Mouse (Mus musculus): ENCODE results near the gene Dpy19l1. TPM values are rescaled to one million over a fixed set of nuclear protein-coding genes. Genes with fewer than 3 reads are reported as not detected.

Dpy19l1 gene
- polyA plus RNA-seq, 1 experiment from 2014 or later: 11.5 TPM

DNA sequence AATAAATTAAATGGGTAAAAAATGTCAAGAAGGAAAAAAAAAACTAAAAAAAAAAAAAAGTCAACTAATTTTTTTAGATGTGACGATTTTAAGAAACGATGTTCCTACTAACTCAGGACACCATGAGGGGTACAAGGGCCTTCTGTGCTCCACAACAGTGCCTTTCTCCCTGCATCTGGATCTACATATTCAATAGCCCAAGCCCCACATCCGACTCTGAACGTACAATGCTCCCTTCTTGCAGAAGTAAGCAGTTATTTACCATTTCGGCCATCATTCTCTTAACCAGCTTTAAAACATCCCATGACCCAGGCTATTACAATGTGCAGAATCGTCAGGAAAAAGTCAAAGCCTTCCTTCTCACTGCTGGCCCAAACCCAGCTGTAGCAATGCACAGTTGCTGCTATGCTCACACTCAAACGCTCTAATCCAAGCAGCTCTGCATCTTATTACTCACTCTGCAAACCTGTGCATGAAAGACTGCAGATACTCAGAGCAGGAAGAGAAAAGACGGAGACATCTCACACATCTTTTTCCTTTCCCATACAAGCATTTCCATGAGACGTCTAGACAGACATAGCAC, 41.5 kb downstream of the Dpy19l1 start:
- no peaks in the 10 kb centered on the region for H3K27me3 ChIP-seq
- no peak overlapping the region for H3K4me2 ChIP-seq (replicated peaks)
- no peak overlapping the region for H3K4me3 ChIP-seq
- no peak overlapping the region for H3K9ac ChIP-seq
- WGBS: 83% methylated on average over 9 of the region's 9 CpGs
- H3K4me1 ChIP-seq: no peaks in the 10 kb centered on the region; the same call in 1 of the 2 replicates
- H3K9me3 ChIP-seq: no peaks in the 10 kb centered on the region
- ATAC-seq (ENCODE audit: low FRiP score, low read depth): no peak
- peaks cover 8% of the 10 kb centered on the region for H3K36me3 ChIP-seq
- H3K27ac ChIP-seq: no peak overlapping the region

- Histone ChIP-seq H3K4me2 (replicated peaks) (no peak overlapping the region), H3K27me3 (no peaks in the 10 kb centered on the region), H3K4me1 (peaks cover 3% of the 10 kb centered on the region; the same call in 1 of the 2 replicates), H3K9me3 (no peaks in the 10 kb centered on the region), H3K36me3 (peaks cover 11% of the 10 kb centered on the region), H3K27ac (no peak overlapping the region), H3K9ac (no peak overlapping the region), H3K4me3 (no peak overlapping the region)
- 92% methylated on average over 12 of the region's 12 CpGs for WGBS
- ATAC-seq (ENCODE audit: low FRiP score, low read depth): no peak
Observed at GRCm38 (mm10) chr9:24453833-24454232, 49.1 kb downstream of the Dpy19l1 start.

GRCm38 (mm10) chr9:24450976-24451375, 52.0 kb downstream of the Dpy19l1 start:
- no peak for ATAC-seq (ENCODE audit: low FRiP score, low read depth)
- no peak overlapping the region for H3K4me3 ChIP-seq
- 82% methylated on average over 3 of the region's 3 CpGs for WGBS
- H3K36me3 ChIP-seq: peaks cover 18% of the 10 kb centered on the region
- H3K9ac ChIP-seq: no peak overlapping the region
- H3K27ac ChIP-seq: no peak overlapping the region
- H3K9me3 ChIP-seq: no peaks in the 10 kb centered on the region
- no peak overlapping the region for H3K4me2 ChIP-seq (replicated peaks)
- no peaks in the 10 kb centered on the region for H3K27me3 ChIP-seq
- H3K4me1 ChIP-seq: peaks cover 3% of the 10 kb centered on the region; the same call in 1 of the 2 replicates

GRCm38 (mm10) chr9:24450524-24450923, 52.4 kb downstream of the Dpy19l1 start:
- Histone ChIP-seq H3K4me2 (replicated peaks) (no peak overlapping the region), H3K4me3 (no peak overlapping the region), H3K27me3 (no peaks in the 10 kb centered on the region), H3K36me3 (peaks cover 18% of the 10 kb centered on the region), H3K9ac (no peak overlapping the region), H3K4me1 (peaks cover 3% of the 10 kb centered on the region; the same call in 1 of the 2 replicates), H3K9me3 (no peaks in the 10 kb centered on the region), H3K27ac (no peak overlapping the region)
- WGBS: 76% methylated on average over 7 of the region's 7 CpGs
- ATAC-seq (ENCODE audit: low FRiP score, low read depth): no peak

GRCm38 (mm10) chr9:24434901-24435300, 68.0 kb downstream of the Dpy19l1 start:
- ATAC-seq (ENCODE audit: low FRiP score, low read depth): no peak
- Histone ChIP-seq H3K9ac (no peak overlapping the region), H3K27me3 (no peaks in the 10 kb centered on the region), H3K4me3 (no peak overlapping the region), H3K4me1 (no peaks in the 10 kb centered on the region), H3K36me3 (peaks cover 7% of the 10 kb centered on the region), H3K27ac (no peak overlapping the region), H3K4me2 (replicated peaks) (no peak overlapping the region), H3K9me3 (no peaks in the 10 kb centered on the region)
- 86% methylated on average over 2 of the region's 2 CpGs for WGBS

DNA sequence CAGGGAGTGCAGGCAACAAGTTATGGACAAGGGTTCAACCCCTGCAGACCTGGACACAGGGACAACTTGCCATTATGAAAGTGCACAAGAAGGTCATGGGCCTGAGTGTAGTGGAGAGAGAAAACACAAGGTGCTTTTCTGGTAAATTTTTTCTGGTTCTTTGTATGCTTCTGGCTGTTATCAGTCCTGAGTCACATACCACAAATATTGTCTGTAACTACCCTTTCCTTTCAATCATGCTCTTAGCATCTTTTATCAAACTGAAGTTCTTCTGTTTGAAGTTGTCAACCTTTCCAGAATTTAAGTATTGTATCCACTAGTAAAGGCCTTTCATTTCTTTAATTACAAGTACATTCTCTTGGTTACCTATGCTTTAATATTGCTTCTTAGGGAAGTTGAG, 73.2 kb downstream of the Dpy19l1 start:
- Histone ChIP-seq H3K9me3 (no peaks in the 10 kb centered on the region), H3K27ac (no peak overlapping the region), H3K27me3 (no peaks in the 10 kb centered on the region), H3K4me1 (no peaks in the 10 kb centered on the region), H3K4me3 (no peak overlapping the region), H3K9ac (no peak overlapping the region), H3K36me3 (peaks cover 12% of the 10 kb centered on the region), H3K4me2 (replicated peaks) (no peak overlapping the region)
- no peak for ATAC-seq (ENCODE audit: low FRiP score, low read depth)

DNA sequence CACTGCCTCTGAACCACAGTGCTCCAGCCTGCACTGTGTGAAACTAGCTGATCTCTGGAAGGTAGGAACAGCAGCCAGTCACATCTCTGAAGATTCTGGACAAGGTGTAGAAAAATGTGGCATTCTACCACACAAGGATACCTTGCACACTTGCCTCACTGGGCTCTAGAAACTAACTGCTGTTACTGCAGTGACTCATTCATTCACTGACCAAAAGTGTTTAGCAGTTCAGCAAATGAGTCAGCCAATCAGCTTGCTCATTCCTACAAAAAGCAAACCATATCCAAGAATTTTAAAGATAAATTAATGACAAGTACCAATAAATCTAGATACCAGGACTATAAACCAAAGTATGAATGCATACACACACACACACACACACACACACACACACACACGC, 77.3 kb downstream of the Dpy19l1 start:
- Histone ChIP-seq H3K9me3 (no peaks in the 10 kb centered on the region), H3K4me2 (replicated peaks) (no peak overlapping the region), H3K9ac (no peak overlapping the region), H3K27ac (no peak overlapping the region), H3K4me3 (no peak overlapping the region), H3K4me1 (no peaks in the 10 kb centered on the region), H3K27me3 (no peaks in the 10 kb centered on the region), H3K36me3 (peaks cover 27% of the 10 kb centered on the region)
- no peak for ATAC-seq (ENCODE audit: low FRiP score, low read depth)
- WGBS: 96% methylated on average over 1 of the region's 1 CpGs

DNA sequence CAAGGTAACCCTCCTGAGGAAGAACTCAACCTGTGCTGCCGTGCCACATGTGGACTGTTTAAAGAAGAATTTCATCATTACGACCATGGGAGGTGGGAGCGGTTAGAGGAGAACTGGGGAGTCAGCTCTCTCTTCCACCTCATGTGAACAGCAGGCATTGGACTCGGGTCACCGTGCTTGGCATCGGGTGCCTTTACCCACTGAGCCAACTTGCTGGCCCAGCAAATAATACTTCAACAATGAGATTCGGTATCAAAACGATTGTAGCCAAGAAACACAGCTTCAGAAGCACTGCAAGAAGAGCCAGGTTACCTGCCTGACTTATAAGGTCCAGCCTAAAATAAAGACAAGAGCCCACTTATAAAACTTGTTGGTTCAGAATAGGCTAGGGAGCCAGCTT, 79.7 kb downstream of the Dpy19l1 start:
- no peak for ATAC-seq (ENCODE audit: low FRiP score, low read depth)
- Histone ChIP-seq H3K4me3 (no peak overlapping the region), H3K9me3 (no peaks in the 10 kb centered on the region), H3K36me3 (peaks cover 43% of the 10 kb centered on the region), H3K4me1 (no peaks in the 10 kb centered on the region), H3K27me3 (no peaks in the 10 kb centered on the region), H3K27ac (no peak overlapping the region), H3K4me2 (replicated peaks) (no peak overlapping the region), H3K9ac (no peak overlapping the region)
- 92% methylated on average over 8 of the region's 8 CpGs for WGBS

- WGBS: 86% methylated on average over 1 of the region's 1 CpGs
- Histone ChIP-seq H3K9ac (no peak overlapping the region), H3K4me1 (no peaks in the 10 kb centered on the region), H3K36me3 (peaks cover 45% of the 10 kb centered on the region), H3K27ac (no peak overlapping the region), H3K4me2 (replicated peaks) (no peak overlapping the region), H3K9me3 (no peaks in the 10 kb centered on the region), H3K27me3 (no peaks in the 10 kb centered on the region), H3K4me3 (no peak overlapping the region)
- ATAC-seq (ENCODE audit: low FRiP score, low read depth): no peak
Observed at GRCm38 (mm10) chr9:24421888-24422287, 81.1 kb downstream of the Dpy19l1 start.

DNA sequence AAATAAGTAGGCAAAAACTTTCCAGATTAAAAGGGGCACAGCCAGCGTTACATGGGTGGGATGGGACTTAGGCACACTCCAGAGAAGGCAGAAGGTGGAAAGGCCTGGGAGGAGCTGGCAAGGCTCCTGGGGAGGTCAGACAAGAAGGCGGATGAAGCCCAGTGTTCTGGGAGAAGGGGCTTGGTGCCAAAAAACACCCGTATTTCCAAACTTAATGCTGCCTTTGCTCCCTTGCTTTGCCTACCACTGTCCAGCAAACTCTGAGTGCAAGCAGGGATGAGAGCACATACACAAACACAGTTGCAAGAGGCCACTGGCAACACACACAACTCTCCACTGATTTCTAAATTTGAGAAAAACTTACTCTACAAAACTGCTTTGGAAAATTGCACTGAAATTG, 81.7 kb downstream of the Dpy19l1 start:
- Histone ChIP-seq H3K4me2 (replicated peaks) (no peak overlapping the region), H3K4me3 (no peak overlapping the region), H3K36me3 (peaks cover 45% of the 10 kb centered on the region), H3K27ac (no peak overlapping the region), H3K9me3 (no peaks in the 10 kb centered on the region), H3K9ac (no peak overlapping the region), H3K27me3 (no peaks in the 10 kb centered on the region), H3K4me1 (no peaks in the 10 kb centered on the region)
- ATAC-seq (ENCODE audit: low FRiP score, low read depth): no peak
- 89% methylated on average over 3 of the region's 3 CpGs for WGBS

DNA sequence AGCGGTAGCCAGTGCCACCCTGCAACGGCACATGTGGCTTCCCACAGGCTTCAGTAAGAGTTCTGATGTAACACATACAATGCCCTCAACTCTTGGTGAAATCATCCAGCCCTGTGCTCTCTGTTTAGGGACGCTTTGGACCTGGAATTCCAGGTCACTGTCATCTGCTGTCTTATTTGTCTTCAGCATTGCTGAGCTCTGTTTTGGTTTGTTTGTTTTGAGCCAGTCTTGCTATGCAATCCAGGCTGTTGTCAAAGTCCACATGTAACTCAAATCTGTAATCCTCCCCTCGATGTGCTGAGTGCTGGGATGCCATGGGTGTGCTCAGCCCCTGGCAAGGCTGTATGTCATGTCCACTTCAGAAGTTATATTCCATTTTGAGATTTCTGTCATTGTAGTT, 82.8 kb downstream of the Dpy19l1 start:
- H3K4me3 ChIP-seq: no peak overlapping the region
- no peak for ATAC-seq (ENCODE audit: low FRiP score, low read depth)
- WGBS: 93% methylated on average over 4 of the region's 4 CpGs

DNA sequence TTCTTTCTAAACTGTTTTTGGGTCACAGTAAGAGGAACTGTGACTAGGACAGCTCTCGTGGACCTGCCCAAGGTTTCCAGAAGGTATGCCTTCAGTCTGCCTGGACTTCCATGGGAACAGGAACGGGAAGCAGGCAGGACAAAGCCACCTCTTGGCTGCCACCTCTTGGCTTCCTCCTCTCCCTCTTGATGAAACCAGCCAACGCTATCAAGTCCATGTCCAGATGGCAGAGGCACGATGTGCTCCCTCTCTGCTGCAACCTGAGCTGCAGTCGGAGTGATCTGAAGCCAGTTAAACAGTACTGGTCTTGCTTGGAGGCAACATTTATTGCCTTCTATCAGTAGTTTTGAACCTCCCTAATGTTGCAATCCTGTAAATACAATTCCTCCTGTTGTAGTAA, 84.7 kb downstream of the Dpy19l1 start:
- Histone ChIP-seq H3K27me3 (no peaks in the 10 kb centered on the region), H3K4me2 (replicated peaks) (no peak overlapping the region), H3K4me3 (no peak overlapping the region), H3K27ac (no peak overlapping the region), H3K9ac (no peak overlapping the region), H3K36me3 (peaks cover 47% of the 10 kb centered on the region), H3K9me3 (no peaks in the 10 kb centered on the region), H3K4me1 (no peaks in the 10 kb centered on the region)
- no peak for ATAC-seq (ENCODE audit: low FRiP score, low read depth)
- 86% methylated on average over 5 of the region's 5 CpGs for WGBS

More for the DNA sequence above, 82.8 kb downstream of the Dpy19l1 start:
- peaks cover 45% of the 10 kb centered on the region for H3K36me3 ChIP-seq
- H3K9me3 ChIP-seq: no peaks in the 10 kb centered on the region
- no peak overlapping the region for H3K9ac ChIP-seq
- no peaks in the 10 kb centered on the region for H3K27me3 ChIP-seq
- no peak overlapping the region for H3K27ac ChIP-seq
- H3K4me2 ChIP-seq (replicated peaks): no peak overlapping the region
- no peaks in the 10 kb centered on the region for H3K4me1 ChIP-seq

DNA sequence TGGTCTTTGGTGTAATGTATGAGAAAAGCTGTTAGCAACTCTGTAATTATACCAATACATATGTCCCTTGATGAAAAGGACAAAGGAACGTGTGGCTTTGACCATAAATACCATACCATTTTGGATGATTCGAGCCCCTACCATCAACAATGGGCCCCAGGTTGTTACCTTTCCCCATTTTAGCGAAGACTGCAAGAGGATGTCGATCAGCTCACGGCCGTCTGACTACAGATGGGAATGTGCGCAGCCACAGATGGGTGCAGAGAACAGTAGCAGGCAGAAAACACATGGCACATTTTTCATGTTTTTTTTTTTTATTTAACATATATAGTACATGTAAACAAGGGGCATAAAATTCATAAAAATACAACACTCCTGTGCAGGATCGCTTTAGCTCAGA, 91.5 kb downstream of the Dpy19l1 start:
- ATAC-seq (ENCODE audit: low FRiP score, low read depth): no peak
- Histone ChIP-seq H3K9me3 (no peaks in the 10 kb centered on the region), H3K4me1 (no peaks in the 10 kb centered on the region), H3K27me3 (no peaks in the 10 kb centered on the region), H3K27ac (no peak overlapping the region), H3K4me3 (no peak overlapping the region), H3K9ac (no peak overlapping the region), H3K36me3 (peaks cover 16% of the 10 kb centered on the region), H3K4me2 (replicated peaks) (no peak overlapping the region)
- 92% methylated on average over 8 of the region's 8 CpGs for WGBS

Measured in limb, embryonic 13.5 days (tissue).